Mouse (Mus musculus) heart, adult 8-10 months (tissue): Measurements from ENCODE around the gene Zglp1. TPM values are rescaled to one million over a fixed set of nuclear protein-coding genes. Genes with fewer than 3 reads are reported as not detected.

Experiments used
- DNase-seq: peaks from one replicate; pipeline ENCODE4 v3.0.0; 2022; ENCODE audit warnings: low spot score
- total RNA-seq, 4 experiments: library from RNA; stranded (reverse); gene quantifications; 2 replicates each; pipeline ENCODE4 v1.2.4; 2022

The Zglp1 gene
- not detected for total RNA-seq

- DNase-seq: no peak
Measured at GRCm38 (mm10) chr9:21067006-21067684, at the start of gene Zglp1. Gene Zglp1 (minus strand): TSS chr9:21067093.

GRCm38 (mm10) chr9:21115105-21115504 lies 48.2 kb upstream of the Zglp1 start:
- DNase-seq: no peak

- DNase-seq: no peak
Measured at GRCm38 (mm10) chr9:21114190-21114589, 47.3 kb upstream of the Zglp1 start.

GRCm38 (mm10) chr9:21113751-21114150 lies 46.9 kb upstream of the Zglp1 start:
- no peak for DNase-seq

- no peak for DNase-seq
Measured at GRCm38 (mm10) chr9:21107607-21108237, 40.8 kb upstream of the Zglp1 start.

- DNase-seq: no peak
Measured at GRCm38 (mm10) chr9:21105760-21106564, 39.1 kb upstream of the Zglp1 start.

- DNase-seq: no peak
Measured at GRCm38 (mm10) chr9:21104814-21105213, 37.9 kb upstream of the Zglp1 start.

- no peak for DNase-seq
Measured at GRCm38 (mm10) chr9:21102076-21102475, 35.2 kb upstream of the Zglp1 start.

GRCm38 (mm10) chr9:21100447-21101161 lies 33.7 kb upstream of the Zglp1 start:
- no peak for DNase-seq

- no peak for DNase-seq
Measured at GRCm38 (mm10) chr9:21097793-21098192, 30.9 kb upstream of the Zglp1 start.

- DNase-seq: no peak
Measured at GRCm38 (mm10) chr9:21095958-21096357, 29.1 kb upstream of the Zglp1 start.

- no peak for DNase-seq
Measured at GRCm38 (mm10) chr9:21093423-21093822, 26.5 kb upstream of the Zglp1 start.

- peak; percentile 98 for DNase-seq
Measured at GRCm38 (mm10) chr9:21091707-21092320, 24.9 kb upstream of the Zglp1 start, which contains the start of the genes Gm38431 and Raver1. Gene Gm38431 (minus strand): TSS chr9:21091997. Gene Raver1 (minus strand): TSS chr9:21092008.

GRCm38 (mm10) chr9:21090972-21091706 lies 24.2 kb upstream of the Zglp1 start:
- no peak for DNase-seq

- DNase-seq: no peak
Measured at GRCm38 (mm10) chr9:21090537-21090936, 23.6 kb upstream of the Zglp1 start.

GRCm38 (mm10) chr9:21083324-21083723 lies 16.4 kb upstream of the Zglp1 start:
- no peak for DNase-seq

GRCm38 (mm10) chr9:21081127-21081526 lies 14.2 kb upstream of the Zglp1 start:
- DNase-seq: no peak

- no peak for DNase-seq
Measured at GRCm38 (mm10) chr9:21075625-21076024, 8.7 kb upstream of the Zglp1 start.

GRCm38 (mm10) chr9:21074173-21074572 lies 7.3 kb upstream of the Zglp1 start:
- DNase-seq: no peak

GRCm38 (mm10) chr9:21073044-21073840 lies 6.3 kb upstream of the Zglp1 start, which contains the start of the genes Gm49373 and Fdx1l:
Gene Gm49373 (minus strand): TSS chr9:21073096.
Gene Fdx1l (minus strand): TSS chr9:21073614.
- peak; percentile 84 for DNase-seq
